Mouse (Mus musculus) left cerebral cortex, adult 2 months (tissue): ENCODE measurements around the gene Sycp2l. TPM values are rescaled to one million over a fixed set of nuclear protein-coding genes. Genes with fewer than 3 reads are reported as not detected.

ENCODE experiments used
- DNase-seq, 2 experiments: peaks; one replicate each; pipeline ENCODE4 v3.0.0; 2021 to 2022; ENCODE audit warnings: low spot score in 2 of 2, mixed read lengths in 1 of 2; ENCODE audit errors: extremely low spot score in 1 of 2
- H3K27ac ChIP-seq: fragments of 200-600 bp; 2 replicates; pipeline ENCODE4 v1.8.1; 2022
- H3K4me3 ChIP-seq: fragments of 200-600 bp; 2 replicates; pipeline ENCODE4 v1.8.1; 2022
- CTCF ChIP-seq: fragments of 200-600 bp; IDR thresholded peaks from 2 replicates; pipeline ENCODE4 v1.8.1; 2022; ENCODE audit warnings: antibody characterized with exemption, mild to moderate bottlenecking, moderate library complexity
- intact Hi-C: fragments of 180-260 bp; cut with DNase I; formaldehyde crosslinking; loops from one replicate; pipeline ENCODE4 v1.15.1; 2025
- total RNA-seq, 2 experiments: library from RNA; stranded (reverse); gene quantifications; 2 replicates each; pipeline ENCODE4 v1.2.3; 2021

The Sycp2l gene
- total RNA-seq, 2 experiments from 2014 or later, result not detected

GRCm38 (mm10) chr13:41094160-41094559 lies 19.9 kb upstream of the Sycp2l start:
- H3K4me3 ChIP-seq, result no peak overlapping the region
- H3K27ac ChIP-seq, result no peak overlapping the region
- DNase-seq, result no peak
- no peak for TF ChIP-seq CTCF
- intact Hi-C loops, result no loop called here

- intact Hi-C loops, result no loop called here
- no peak overlapping the region for H3K4me3 ChIP-seq
- no peak overlapping the region for H3K27ac ChIP-seq
- no peak for TF ChIP-seq CTCF
- DNase-seq, result no peak
Observed at GRCm38 (mm10) chr13:41097324-41098058, 16.6 kb upstream of the Sycp2l start.

- TF ChIP-seq CTCF, result no peak
- DNase-seq, result no peak
Observed at GRCm38 (mm10) chr13:41098325-41098724, 15.8 kb upstream of the Sycp2l start.

GRCm38 (mm10) chr13:41100031-41100430 lies 14.1 kb upstream of the Sycp2l start:
- intact Hi-C loops, result no loop called here
- no peak for TF ChIP-seq CTCF
- Histone ChIP-seq H3K27ac (no peak overlapping the region), H3K4me3 (no peak overlapping the region)
- no peak for DNase-seq

More at GRCm38 (mm10) chr13:41098325-41098724, 15.8 kb upstream of the Sycp2l start:
- intact Hi-C loops, result no loop called here
- Histone ChIP-seq H3K4me3 (no peak overlapping the region), H3K27ac (no peak overlapping the region)

GRCm38 (mm10) chr13:41103841-41104525 lies 10.1 kb upstream of the Sycp2l start:
- intact Hi-C loops, result no loop called here
- Histone ChIP-seq H3K4me3 (no peak overlapping the region), H3K27ac (no peak overlapping the region)
- no peak for TF ChIP-seq CTCF
- DNase-seq, result no peak

- no peak overlapping the region for H3K27ac ChIP-seq
- no peak for TF ChIP-seq CTCF
- no peak overlapping the region for H3K4me3 ChIP-seq
- DNase-seq, result no peak
- intact Hi-C loops, result no loop called here
Observed at GRCm38 (mm10) chr13:41105541-41105940, 8.6 kb upstream of the Sycp2l start.

GRCm38 (mm10) chr13:41110935-41111334 lies 3.2 kb upstream of the Sycp2l start, which contains the start of gene Gcm2:
Gene Gcm2, minus strand, starts transcription at chr13:41111035.
- intact Hi-C loops, result no loop called here
- TF ChIP-seq CTCF, result no peak
- Histone ChIP-seq H3K27ac (no peak within 1 kb of the TSS), H3K4me3 (no peak within 1 kb of the TSS)
- DNase-seq, result no peak

- H3K27ac ChIP-seq, result no peak overlapping the region
- no peak for TF ChIP-seq CTCF
- H3K4me3 ChIP-seq, result no peak overlapping the region
- intact Hi-C loops, result no loop called here
- DNase-seq, result no peak
Observed at GRCm38 (mm10) chr13:41119152-41119945, 5.2 kb downstream of the Sycp2l start.

GRCm38 (mm10) chr13:41123666-41124225 lies 9.6 kb downstream of the Sycp2l start:
- intact Hi-C loops, result no loop called here
- Histone ChIP-seq H3K27ac (no peak overlapping the region), H3K4me3 (no peak overlapping the region)
- DNase-seq, result no peak
- TF ChIP-seq CTCF, result no peak

- Histone ChIP-seq H3K27ac (no peak overlapping the region), H3K4me3 (no peak overlapping the region)
- DNase-seq, result no peak
- intact Hi-C loops, result no loop called here
- TF ChIP-seq CTCF, result no peak
Observed at GRCm38 (mm10) chr13:41128326-41128725, 14.2 kb downstream of the Sycp2l start.

- DNase-seq, result peak; percentile 30 to 34
- no peak for TF ChIP-seq CTCF
- no peak overlapping the region for H3K4me3 ChIP-seq
- intact Hi-C loops, result no loop called here
- H3K27ac ChIP-seq, result no peak overlapping the region
Observed at GRCm38 (mm10) chr13:41129061-41129460, 15.0 kb downstream of the Sycp2l start.
